Comparison of ENCODE assay signal across 16 mouse cellular contexts in genomic region chr13:72727126-72727525, GRCm38 (mm10).
A peak's percentile ranks its signal among the peaks of the same experiment; 100 is the strongest.
DNase-seq lines count a peak whose midpoint lies in the region; ATAC-seq lines count a peak whose summit lies in the region.
"Had no signal": no experiment of that assay in that cellular context is flagged by ENCODE, and none has a peak within 500 bp of the region (broad histone marks: within the 10 kb centered on the region; RNA-seq: fewer than 3 reads in every experiment).

No protein-coding gene starts in this region.

- H3K4me1 ChIP-seq in kidney, embryonic 16.5 days (ENCODE audit: insufficient read depth, low read length) = peaks cover 13% of the 10 kb centered on the region; the same call in 1 of the 2 replicates
- H3K4me1 ChIP-seq in hindbrain, embryonic 12.5 days = peaks cover 13% of the 10 kb centered on the region
- peaks cover 3% of the 10 kb centered on the region; the same call in 1 of the 2 replicates for H3K4me1 ChIP-seq in neural tube, embryonic 14.5 days (ENCODE audit: control insufficient read depth, insufficient read depth, low read length)

- H3K9ac ChIP-seq in kidney, embryonic 16.5 days (replicated peaks; ENCODE audit: low read length) = no peak overlapping the region
- H3K9ac ChIP-seq in hindbrain, embryonic 12.5 days = no peak overlapping the region
- no peak overlapping the region for H3K9ac ChIP-seq in neural tube, embryonic 14.5 days (replicated peaks; ENCODE audit: low read depth, low read length)
- H3K9ac ChIP-seq: limb, embryonic 15.5 days; lung, embryonic 14.5 days had no signal

- no peak overlapping the region for H3K4me3 ChIP-seq in kidney, embryonic 16.5 days (ENCODE audit: low read length)
- no peak overlapping the region for H3K4me3 ChIP-seq in hindbrain, embryonic 12.5 days
- H3K4me3 ChIP-seq in neural tube, embryonic 14.5 days (ENCODE audit: low read depth, low read length) = no peak overlapping the region
- H3K4me3 ChIP-seq: gastrocnemius, adult 2 months; left cerebral cortex, adult 2 months; limb, embryonic 15.5 days had no signal

- no peak for DNase-seq in kidney, adult 8-10 months
- DNase-seq in embryo, embryonic 10 days (ENCODE audit: low spot score) = peak; percentile 52
- DNase-seq in heart, postnatal 10 days = no peak
- no peak for DNase-seq in ovary, postnatal 36 days (ENCODE audit: low spot score)
- DNase-seq: adrenal gland, adult 2 months; gastrocnemius, adult 2 months; heart, postnatal 4 days; kidney, postnatal 10 days; lung, embryonic 14.5 days; right cerebral cortex, postnatal 4 days; thymus, postnatal 4 days had no signal

- no peak overlapping the region for H3K27ac ChIP-seq in kidney, embryonic 16.5 days (ENCODE audit: low read length)
- no peak overlapping the region for H3K27ac ChIP-seq in hindbrain, embryonic 12.5 days
- no peak overlapping the region for H3K27ac ChIP-seq in neural tube, embryonic 14.5 days (ENCODE audit: low read depth, low read length)
- H3K27ac ChIP-seq: gastrocnemius, adult 2 months; left cerebral cortex, adult 2 months; limb, embryonic 15.5 days had no signal

- H3K9me3 ChIP-seq in kidney, embryonic 16.5 days (ENCODE audit: low read length) = no peaks in the 10 kb centered on the region
- no peaks in the 10 kb centered on the region for H3K9me3 ChIP-seq in hindbrain, embryonic 12.5 days (replicated peaks)
- no peaks in the 10 kb centered on the region for H3K9me3 ChIP-seq in neural tube, embryonic 14.5 days (ENCODE audit: control insufficient read depth, low read length)
- H3K9me3 ChIP-seq: limb, embryonic 15.5 days had no signal

- intact Hi-C loops in heart, postnatal 10 days (cut with DNase I) = no loop called here

- H3K27me3 ChIP-seq in kidney, embryonic 16.5 days (ENCODE audit: insufficient read depth, low read length) = peaks cover 22% of the 10 kb centered on the region
- peaks cover 12% of the 10 kb centered on the region; the same call in 1 of the 2 replicates for H3K27me3 ChIP-seq in hindbrain, embryonic 12.5 days
- H3K27me3 ChIP-seq in neural tube, embryonic 14.5 days (ENCODE audit: control insufficient read depth, insufficient read depth, low read length) = no peaks in the 10 kb centered on the region
- H3K27me3 ChIP-seq: limb, embryonic 15.5 days had no signal

- H3K36me3 ChIP-seq in kidney, embryonic 16.5 days (ENCODE audit: insufficient read depth, low read length) = no peaks in the 10 kb centered on the region
- H3K36me3 ChIP-seq in hindbrain, embryonic 12.5 days = no peaks in the 10 kb centered on the region
- no peaks in the 10 kb centered on the region for H3K36me3 ChIP-seq in neural tube, embryonic 14.5 days (ENCODE audit: control insufficient read depth, insufficient read depth, low read length)
- H3K36me3 ChIP-seq: limb, embryonic 15.5 days had no signal

- H3K4me2 ChIP-seq in kidney, embryonic 16.5 days (replicated peaks; ENCODE audit: low read depth, low read length) = no peak overlapping the region
- no peak overlapping the region for H3K4me2 ChIP-seq in hindbrain, embryonic 12.5 days (replicated peaks)
- H3K4me2 ChIP-seq in neural tube, embryonic 14.5 days (ENCODE audit: low read depth, low read length) = no peak overlapping the region
- H3K4me2 ChIP-seq: limb, embryonic 15.5 days; lung, embryonic 14.5 days had no signal

- ATAC-seq in kidney, embryonic 16.5 days (ENCODE audit: low FRiP score, low TSS enrichment) = peak; percentile 94
- ATAC-seq in hindbrain, embryonic 12.5 days (ENCODE audit: low FRiP score) = peak; percentile 94
- peak; percentile 89 for ATAC-seq in neural tube, embryonic 14.5 days (ENCODE audit: low read depth)

- 10% methylated on average over 9 of the region's 9 CpGs for WGBS in kidney, embryonic 16.5 days
- 35% methylated on average over 9 of the region's 9 CpGs for WGBS in hindbrain, embryonic 12.5 days
- 11% methylated on average over 9 of the region's 9 CpGs for WGBS in neural tube, embryonic 14.5 days
